Mouse (Mus musculus) CH12.LX (cell line): ENCODE measurements around the gene Hao1. TPM values are rescaled to one million over a fixed set of nuclear protein-coding genes. Genes with fewer than 3 reads are reported as not detected.

ENCODE experiments used
- DNase-seq: peaks from one replicate; pipeline ENCODE4 v3.0.0-alpha.2; 2013; ENCODE audit errors: extremely low read depth
- H3K27ac ChIP-seq: 2 replicates; pipeline ENCODE4 v1.5.1; 2012; ENCODE audit warnings: low read depth, mild to moderate bottlenecking, control low read depth, moderate library complexity; ENCODE audit not compliant: insufficient read depth
- H3K27me3 ChIP-seq: replicated peaks from 2 replicates; pipeline ENCODE3; 2012; ENCODE audit warnings: inconsistent platforms
- H3K36me3 ChIP-seq, 2 experiments: replicated peaks in 1 of 2; 2 replicates each; pipeline versions ENCODE3 to v1.6.1; 2012; ENCODE audit warnings: inconsistent platforms in 1 of 2, low read length in 1 of 2, mild to moderate bottlenecking in 1 of 2, mixed read lengths in 1 of 2, moderate library complexity in 1 of 2; ENCODE audit not compliant: control insufficient read depth in 1 of 2, insufficient read depth in 1 of 2
- H3K4me1 ChIP-seq, 2 experiments: 2 replicates each; pipeline ENCODE4 v1.6.1; 2012; ENCODE audit warnings: inconsistent platforms in 1 of 2, moderate library complexity in 1 of 2; ENCODE audit not compliant: insufficient read depth in 2 of 2, control insufficient read depth in 1 of 2
- H3K4me2 ChIP-seq: 2 replicates; pipeline ENCODE4 v1.6.1; 2012; ENCODE audit warnings: low read depth, mild to moderate bottlenecking, control low read depth; ENCODE audit not compliant: poor library complexity, insufficient read depth, severe bottlenecking
- H3K4me3 ChIP-seq, 3 experiments: fragments of 150-350 bp in 1 of 3; sonication (generic) in 1 of 3; replicated peaks in 1 of 3; 2 replicates each; pipeline versions ENCODE3 to v1.5.1; 2011 to 2012; ENCODE audit warnings: low read depth in 2 of 3, low read length in 2 of 3, mild to moderate bottlenecking in 2 of 3, moderate library complexity in 2 of 3, control low read depth in 1 of 3, improper control_type of control experiment in 1 of 3, inconsistent platforms in 1 of 3, mixed read lengths in 1 of 3; ENCODE audit not compliant: poor library complexity in 1 of 3
- H3K79me2 ChIP-seq: replicated peaks from 2 replicates; pipeline ENCODE4 v1.6.1; 2012; ENCODE audit warnings: mild to moderate bottlenecking, moderate library complexity; ENCODE audit not compliant: control insufficient read depth, poor library complexity, insufficient read depth, severe bottlenecking; ENCODE audit errors: extremely low read depth
- H3K9ac ChIP-seq: 2 replicates; pipeline ENCODE4 v1.6.1; 2012; ENCODE audit warnings: low read depth, mild to moderate bottlenecking, control low read depth, moderate library complexity; ENCODE audit not compliant: insufficient read depth
- H3K9me3 ChIP-seq: replicated peaks from 2 replicates; pipeline ENCODE3; 2012; ENCODE audit warnings: low read length, inconsistent platforms, mixed read lengths
- BHLHE40 ChIP-seq: IDR thresholded peaks from 2 replicates; pipeline ENCODE4 v1.6.1; 2011; ENCODE audit warnings: mild to moderate bottlenecking, low read depth, low read length, improper control_type of control experiment
- CHD2 ChIP-seq: IDR thresholded peaks from 2 replicates; pipeline ENCODE4 v1.6.1; 2011; ENCODE audit warnings: low read length, improper control_type of control experiment
- CTCF ChIP-seq, 2 experiments: IDR thresholded peaks in 1 of 2; conservative IDR thresholded peaks in 1 of 2; 2 replicates each; pipeline ENCODE4 v1.5.1; 2011 to 2012; ENCODE audit warnings: low read depth in 2 of 2, low read length in 2 of 2, improper control_type of control experiment in 1 of 2, inconsistent platforms in 1 of 2, mild to moderate bottlenecking in 1 of 2, moderate library complexity in 1 of 2
- ELF1 ChIP-seq: IDR thresholded peaks from 2 replicates; pipeline ENCODE4 v1.6.1; 2014; ENCODE audit warnings: low read depth, mild to moderate bottlenecking, inconsistent platforms, low read length, improper control_type of control experiment
- EP300 ChIP-seq: IDR thresholded peaks from 2 replicates; pipeline ENCODE4 v1.6.1; 2011; ENCODE audit warnings: low read length, improper control_type of control experiment
- ETS1 ChIP-seq: conservative IDR thresholded peaks from 2 replicates; pipeline ENCODE4 v1.6.1; 2012; ENCODE audit warnings: low read depth, mild to moderate bottlenecking, inconsistent platforms, low read length, improper control_type of control experiment, moderate library complexity
- HCFC1 ChIP-seq: IDR thresholded peaks from 2 replicates; pipeline ENCODE4 v1.6.1; 2012; ENCODE audit warnings: low read depth, mild to moderate bottlenecking, inconsistent platforms, low read length, improper control_type of control experiment
- JUN ChIP-seq: IDR thresholded peaks from 2 replicates; pipeline ENCODE4 v1.6.1; 2011; ENCODE audit warnings: low read depth, mild to moderate bottlenecking, low read length, improper control_type of control experiment, moderate library complexity; ENCODE audit not compliant: insufficient read depth
- JUND ChIP-seq: conservative IDR thresholded peaks from 2 replicates; pipeline ENCODE4 v1.6.1; 2011; ENCODE audit warnings: low read depth, low read length, improper control_type of control experiment
- MAZ ChIP-seq: IDR thresholded peaks from 2 replicates; pipeline ENCODE4 v1.6.1; 2012; ENCODE audit warnings: low read depth, mild to moderate bottlenecking, inconsistent platforms, low read length, improper control_type of control experiment, moderate library complexity
- MYC ChIP-seq: IDR thresholded peaks from 2 replicates; pipeline ENCODE4 v1.6.1; 2011; ENCODE audit warnings: low read depth, mild to moderate bottlenecking, improper control_type of control experiment, low read length
- NRF1 ChIP-seq: IDR thresholded peaks from 2 replicates; pipeline ENCODE4 v1.6.1; 2014; ENCODE audit warnings: low read depth, mild to moderate bottlenecking, inconsistent platforms, low read length, improper control_type of control experiment, moderate library complexity
- PAX5 ChIP-seq: IDR thresholded peaks from 2 replicates; pipeline ENCODE4 v1.6.1; 2012; ENCODE audit warnings: low read length, inconsistent platforms, mixed read lengths
- POLR2A ChIP-seq: IDR thresholded peaks from 2 replicates; pipeline ENCODE4 v1.6.1; 2011; ENCODE audit warnings: low read depth, mild to moderate bottlenecking, improper control_type of control experiment, low read length
- RAD21 ChIP-seq: IDR thresholded peaks from 2 replicates; pipeline ENCODE4 v1.6.1; 2011; ENCODE audit warnings: low read depth, mild to moderate bottlenecking, low read length, improper control_type of control experiment, moderate library complexity
- RCOR1 ChIP-seq: conservative IDR thresholded peaks from 2 replicates; pipeline ENCODE4 v1.6.1; 2012; ENCODE audit warnings: low read depth, mild to moderate bottlenecking, inconsistent platforms, low read length, improper control_type of control experiment
- SMC3 ChIP-seq: IDR thresholded peaks from 2 replicates; pipeline ENCODE4 v1.6.1; 2011; ENCODE audit warnings: low read depth, low read length, improper control_type of control experiment
- ZC3H11A ChIP-seq: IDR thresholded peaks from 2 replicates; pipeline ENCODE4 v1.6.1; 2012; ENCODE audit warnings: low read depth, mild to moderate bottlenecking, inconsistent platforms, low read length, improper control_type of control experiment
- ZMIZ1 ChIP-seq: IDR thresholded peaks from 2 replicates; pipeline ENCODE4 v1.6.1; 2012; ENCODE audit warnings: low read depth, mild to moderate bottlenecking, inconsistent platforms, low read length, improper control_type of control experiment
- ZNF384 ChIP-seq: IDR thresholded peaks from 2 replicates; pipeline ENCODE4 v1.6.1; 2012; ENCODE audit warnings: low read depth, low read length, improper control_type of control experiment, inconsistent platforms
- dilution Hi-C: fragments of 300-500 bp; cut with MboI; formaldehyde crosslinking; loops from 2 replicates; pipeline ENCODE4 v1.14.3; 2020; ENCODE audit warnings: low sequenced_read_pairs; ENCODE audit not compliant: extremely low pct_unique_long_range_greater_than_20kb, extremely low pct_ligation_motif_present
- in situ Hi-C: fragments of 300-500 bp; cut with MboI; formaldehyde crosslinking; loops from 3 replicates; pipeline ENCODE4 v1.14.3; 2019; ENCODE audit warnings: low sequenced_read_pairs, low pct_ligation_motif_present, low pct_unique_long_range_greater_than_20kb, mixed read lengths
- polyA plus RNA-seq: library from polyadenylated mRNA; unstranded; fragments of >175 nt; gene quantifications from 2 replicates; pipeline ENCODE4 v1.2.1, GENCODE M21; 2012; ENCODE audit warnings: low read depth; ENCODE audit not compliant: insufficient read length
- total RNA-seq, 2 experiments: library from RNA; depleted of rRNA; stranded (reverse); fragments of 300-350 nt in 1 of 2; fragments of >200 nt in 1 of 2; gene quantifications; 2 replicates each; pipeline ENCODE4 v1.2.3; 2012 to 2014

The Hao1 gene
- total and polyA plus RNA-seq, 3 experiments, result 0.11 TPM; not detected in 2

DNA sequence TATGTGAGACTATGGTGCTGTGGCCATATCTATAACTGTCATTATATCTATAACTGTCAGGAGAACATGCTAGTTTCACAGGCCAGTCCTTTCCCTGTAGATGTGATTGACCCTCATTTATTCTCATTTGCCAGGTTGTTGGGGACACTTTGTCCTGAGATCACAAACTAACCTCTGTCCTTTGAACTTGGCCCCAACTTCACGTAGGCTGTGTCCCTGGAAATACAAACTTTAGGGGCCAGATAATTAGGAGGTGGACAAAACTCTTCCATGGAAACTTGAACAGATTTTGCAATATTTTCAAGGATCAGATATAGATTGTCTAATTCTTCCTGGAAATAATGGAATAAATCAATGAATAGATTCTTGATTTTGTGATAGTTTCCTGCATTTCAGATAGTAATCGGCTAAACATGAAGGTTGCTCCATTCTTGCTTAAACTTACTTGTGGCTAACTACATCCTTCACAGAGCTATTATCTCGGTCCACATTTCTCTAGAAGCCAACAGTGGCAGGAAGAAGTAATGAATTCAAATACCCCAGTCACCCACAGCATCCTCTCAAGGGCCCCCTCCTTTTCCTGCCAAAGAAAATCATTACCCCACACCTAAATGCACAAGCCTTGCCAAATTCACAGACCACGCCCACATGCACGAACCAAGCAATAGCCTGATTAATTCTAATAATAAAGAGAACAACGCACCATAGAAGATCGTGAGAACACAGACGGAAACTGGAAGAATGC is 9.7 kb downstream of the Hao1 start:
- Histone ChIP-seq H3K9me3 (no peaks in the 10 kb centered on the region), H3K36me3 (no peaks in the 10 kb centered on the region), H3K4me1 (peaks cover 0 to 20% of the 10 kb centered on the region in 2 experiments; a peak in 2 of 4 replicates), H3K79me2 (no peaks in the 10 kb centered on the region), H3K9ac (no peak overlapping the region), H3K27me3 (no peaks in the 10 kb centered on the region), H3K4me3 (no peak overlapping the region), H3K4me2 (no peak overlapping the region), H3K27ac (no peak overlapping the region)
- in situ Hi-C loops, result loop anchor here (25.0 kb wide), 1 partner anchor 768 kb away; no protein-coding TSS in a partner anchor
- TF ChIP-seq ETS1 (no peak), PAX5 (no peak), ELF1 (no peak), RCOR1 (no peak), MAZ (no peak), MYC (no peak), NRF1 (no peak), EP300 (no peak), CHD2 (no peak), RAD21 (no peak), CTCF (conservative IDR thresholded peaks at IDR 0.05 in 1 of 2, IDR thresholded peaks at IDR 0.05 in 1 of 2; ENCODE audit: low read depth in 2 of 2, low read length in 2 of 2) (no peak), ZMIZ1 (no peak), JUND (no peak), POLR2A (no peak), HCFC1 (no peak), SMC3 (no peak), BHLHE40 (no peak), ZC3H11A (no peak), ZNF384 (no peak)
- no peak for DNase-seq
- dilution Hi-C loops, result no loop called here

DNA sequence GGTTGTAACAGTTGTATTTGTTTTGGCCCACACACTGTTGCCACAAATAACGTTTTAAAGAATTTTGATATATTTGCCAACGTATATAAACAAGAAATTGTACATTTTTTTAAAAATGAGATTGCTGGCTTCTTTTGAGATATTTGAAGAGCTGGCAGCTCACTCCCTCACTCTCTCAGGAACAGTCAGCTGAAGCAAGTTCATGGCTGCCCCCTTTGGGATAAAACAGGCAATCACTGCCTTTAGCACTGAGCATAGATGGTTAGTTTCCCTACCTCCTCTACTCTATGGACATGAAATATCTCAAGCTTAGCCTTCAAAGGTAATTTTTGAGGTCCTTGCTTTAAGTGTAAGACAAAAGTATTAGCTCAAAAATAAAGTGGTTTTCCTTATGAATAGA is 10.7 kb downstream of the Hao1 start:
- dilution Hi-C loops, result no loop called here

More for the DNA sequence above, 10.7 kb downstream of the Hao1 start:
- DNase-seq, result peak; percentile 37
- no peak overlapping the region for H3K27ac ChIP-seq
- no peak overlapping the region for H3K9ac ChIP-seq
- H3K4me1 ChIP-seq, result peaks cover 0 to 16% of the 10 kb centered on the region in 2 experiments; a peak in 2 of 4 replicates
- in situ Hi-C loops, result loop anchor here (25.0 kb wide), 1 partner anchor 769 kb away; no protein-coding TSS in a partner anchor
- H3K36me3 ChIP-seq, result no peaks in the 10 kb centered on the region
- TF ChIP-seq RAD21, result peak; percentile 34
- peak in 1 of 2 experiments; percentile 34; a peak in 1 of 4 replicates for TF ChIP-seq CTCF (conservative IDR thresholded peaks at IDR 0.05 in 1 of 2, IDR thresholded peaks at IDR 0.05 in 1 of 2; ENCODE audit: low read depth in 2 of 2, low read length in 2 of 2)
- TF ChIP-seq JUN, result no peak
- H3K79me2 ChIP-seq, result no peaks in the 10 kb centered on the region
- H3K9me3 ChIP-seq, result no peaks in the 10 kb centered on the region
- no peaks in the 10 kb centered on the region for H3K27me3 ChIP-seq
- H3K4me2 ChIP-seq, result no peak overlapping the region
- H3K4me3 ChIP-seq, result no peak overlapping the region
